Mouse (Mus musculus): ENCODE measurements around the gene AU018091.
"Not testable (repeated sequence)": the region's sequence is repeated elsewhere in the genome, so short reads cannot be mapped to it uniquely, and the experiment has no call there.

Gene AU018091

DNA sequence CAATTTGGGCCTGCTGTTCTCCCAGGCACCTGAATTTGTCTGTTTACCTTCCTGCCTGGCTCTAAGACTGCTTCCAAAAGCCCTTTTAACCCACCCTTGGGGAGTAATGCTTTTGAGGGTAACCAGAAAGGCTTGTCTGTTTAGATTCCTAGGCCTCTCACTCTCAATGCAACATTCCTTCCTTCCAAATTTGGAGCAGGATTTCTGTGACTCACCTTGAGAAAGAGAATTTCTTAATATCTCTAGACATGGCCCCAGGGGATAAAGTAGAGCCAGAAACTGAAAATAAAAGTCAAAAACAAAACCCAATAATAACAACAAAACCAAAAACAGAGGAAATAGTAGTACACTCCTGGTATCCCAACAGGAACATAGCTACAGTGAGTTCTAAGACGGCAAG, 707 bp downstream of the AU018091 start:
- DNase-seq (ENCODE audit: low read depth, low spot score): peak; percentile 16

DNA sequence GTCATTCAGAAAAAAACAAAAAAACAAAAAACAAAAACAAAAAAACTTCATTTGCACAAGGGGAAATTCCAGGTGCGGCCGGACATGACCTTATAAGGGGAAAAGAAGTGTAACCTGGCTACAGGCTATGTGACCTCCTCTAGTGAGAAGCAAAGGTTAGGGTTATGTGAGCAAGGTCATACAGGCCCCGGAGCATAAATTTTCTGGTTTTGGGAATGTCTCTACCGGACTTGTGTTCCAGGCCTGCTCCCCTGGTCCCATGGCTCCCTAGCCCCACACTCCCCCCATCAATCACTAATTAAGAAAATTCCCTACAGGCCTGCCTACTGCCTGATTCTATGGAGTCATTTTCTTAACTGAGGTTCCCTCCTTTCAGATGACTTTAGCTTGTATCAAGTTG, 2.7 kb downstream of the AU018091 start:
- DNase-seq (ENCODE audit: low read depth, low spot score): peak; percentile 57

DNA sequence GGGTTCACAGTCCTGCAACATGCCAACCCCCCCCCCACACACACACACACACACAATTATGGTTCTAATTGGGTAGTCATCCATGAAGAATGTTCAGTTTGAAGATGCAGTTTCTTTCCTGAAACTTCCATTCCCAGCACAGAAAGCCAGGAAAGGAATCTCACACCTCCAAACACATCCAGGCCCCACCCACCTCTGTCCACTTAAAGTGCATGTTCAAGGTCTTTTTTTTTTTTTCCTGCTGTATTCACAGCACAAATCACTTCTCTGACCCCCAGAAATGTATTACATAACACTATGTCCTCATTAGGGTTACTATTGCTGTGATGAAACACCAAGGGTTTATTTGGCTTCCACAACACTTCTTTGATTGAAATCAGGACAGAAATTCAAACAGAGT, 4.0 kb downstream of the AU018091 start:
- DNase-seq (ENCODE audit: low read depth, low spot score): peak; percentile 72

DNA sequence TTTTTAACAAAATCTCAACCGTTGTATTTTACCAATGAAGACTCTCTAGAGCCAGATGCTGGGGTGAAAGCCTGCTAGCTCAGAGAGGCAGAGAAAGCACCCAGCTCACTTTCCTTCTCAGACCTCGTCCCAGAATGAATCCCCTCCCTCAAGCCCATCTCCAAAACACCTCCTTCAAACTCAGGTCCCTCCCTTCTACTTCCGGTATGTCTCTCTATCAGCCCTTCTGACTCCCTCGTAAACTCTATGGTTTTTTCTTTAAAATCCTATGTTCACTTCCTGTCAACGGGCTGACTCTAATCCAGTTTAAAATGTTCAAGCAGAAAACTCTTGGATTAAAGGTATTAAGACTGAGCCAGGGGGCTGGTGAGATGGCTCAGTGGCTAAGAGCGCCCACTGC, 4.6 kb downstream of the AU018091 start:
- peak; percentile 85 for DNase-seq (ENCODE audit: low read depth, low spot score)

DNA sequence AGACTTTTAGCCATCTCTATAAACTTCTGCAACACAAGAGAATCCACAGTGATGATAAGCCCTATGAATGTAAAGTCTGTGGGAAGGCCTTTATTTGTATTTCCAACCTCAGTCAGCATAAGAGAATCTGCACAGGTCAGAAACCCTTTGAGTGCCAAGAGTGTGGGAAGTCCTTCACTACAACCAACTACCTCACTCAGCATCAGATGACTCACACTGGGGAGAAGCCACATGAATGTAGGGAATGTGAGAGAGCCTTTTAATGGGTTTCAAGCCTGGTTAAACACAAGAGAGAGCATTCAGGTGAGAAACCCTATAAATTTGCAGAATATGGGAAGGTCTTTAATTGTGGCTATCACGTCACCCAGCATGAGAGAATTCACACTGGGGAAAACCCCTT, 18.6 kb downstream of the AU018091 start:
- no peak for DNase-seq (ENCODE audit: low read depth, low spot score)

DNA sequence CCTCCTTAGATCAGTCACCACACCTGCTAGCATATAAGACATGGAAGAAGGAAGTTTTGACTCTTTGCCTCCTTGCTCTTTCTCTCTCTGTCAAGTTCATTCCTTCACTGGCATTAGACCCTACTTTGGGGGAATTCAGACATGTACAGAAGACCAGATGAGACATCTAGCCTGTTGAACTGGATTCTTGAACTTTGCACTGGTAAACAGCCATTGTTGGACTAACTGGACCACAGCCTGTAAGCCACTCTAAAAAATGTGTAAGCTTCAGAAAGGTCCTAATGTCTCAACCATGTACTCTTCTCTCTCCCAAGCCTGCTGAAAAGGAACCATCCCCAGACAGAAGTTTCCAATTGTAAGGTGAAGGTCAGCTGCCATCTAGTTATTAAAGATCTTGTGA, 22.9 kb downstream of the AU018091 start:
- no peak for DNase-seq (ENCODE audit: low read depth, low spot score)

DNA sequence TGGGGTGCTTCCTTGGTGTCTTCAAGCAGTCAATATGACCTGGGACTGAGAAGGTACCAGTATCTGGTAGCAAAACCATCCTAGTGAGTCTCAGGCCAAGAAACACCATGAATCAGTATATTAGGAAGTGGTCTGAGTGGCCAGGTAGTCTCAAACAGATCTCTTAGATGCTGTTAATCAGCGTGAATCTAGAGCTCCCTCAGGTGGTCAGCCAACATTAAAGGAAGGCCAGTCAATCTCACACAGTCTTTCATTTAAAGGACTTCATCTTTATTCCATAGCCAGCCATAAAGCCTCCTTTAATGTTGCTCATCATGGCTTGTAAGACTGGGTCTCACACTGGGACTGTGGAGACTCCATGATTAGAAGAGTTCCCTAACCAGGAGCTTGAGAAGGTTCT, 25.7 kb downstream of the AU018091 start:
- peak; percentile 35 for DNase-seq (ENCODE audit: low read depth, low spot score)

DNA sequence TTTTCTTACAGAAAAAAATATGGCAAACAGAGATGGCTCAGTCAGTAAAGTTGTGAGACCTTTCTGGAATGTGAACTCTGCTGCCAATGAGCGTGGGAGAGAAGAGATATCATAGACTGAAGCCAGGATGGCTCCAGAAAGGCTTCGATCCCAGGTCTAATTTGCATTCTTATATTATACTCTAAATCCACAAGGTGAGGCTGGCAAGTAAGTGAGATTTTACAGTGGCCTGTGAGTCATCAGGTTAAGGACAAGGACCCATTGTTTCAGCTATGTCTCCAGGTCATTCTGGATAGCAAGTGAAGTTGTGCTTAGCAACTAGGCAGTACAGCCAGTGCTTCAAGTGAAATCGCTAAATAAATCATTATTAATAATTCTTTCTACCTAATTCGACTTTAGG, 33.4 kb downstream of the AU018091 start:
- no peak for DNase-seq (ENCODE audit: low read depth, low spot score)

DNA sequence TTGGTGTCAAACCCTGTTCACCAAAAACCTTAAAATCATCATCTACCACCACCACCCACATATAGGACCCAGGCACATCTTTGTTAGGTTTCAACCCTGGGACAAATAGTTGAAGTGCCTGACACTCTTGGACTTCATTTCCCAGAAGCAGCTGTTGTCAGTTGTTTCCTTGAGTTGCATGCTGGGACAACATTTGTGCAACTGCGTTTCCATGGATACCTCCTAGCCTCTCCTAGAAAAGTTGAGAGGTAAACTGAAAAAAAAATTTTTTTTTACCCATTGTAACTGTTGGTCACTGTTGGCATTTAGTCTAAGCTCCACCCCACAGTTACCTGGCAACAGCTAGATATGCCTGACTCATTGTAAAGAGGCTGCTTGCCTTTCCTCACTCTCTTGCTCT, 34.3 kb downstream of the AU018091 start:
- DNase-seq (ENCODE audit: low read depth, low spot score): peak; percentile 59

DNA sequence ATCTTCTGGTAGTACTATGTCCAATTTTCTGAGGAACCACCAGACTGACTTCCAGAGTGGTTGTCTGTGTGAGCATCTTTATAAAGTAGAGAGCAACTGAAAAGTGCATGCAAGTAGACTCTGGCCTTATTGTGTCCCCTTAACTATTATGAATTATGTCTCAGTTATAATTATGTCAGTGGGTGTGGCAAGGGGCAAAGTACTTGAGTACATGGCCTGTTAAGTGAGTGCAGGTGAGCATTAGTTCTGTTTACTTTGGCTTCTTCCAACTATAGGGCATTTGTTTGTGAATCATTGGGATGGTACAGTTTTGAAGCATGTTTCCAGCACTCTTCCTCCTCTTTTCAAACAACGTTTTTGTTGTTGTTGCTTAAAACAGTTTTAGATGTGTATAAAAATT, 38.7 kb downstream of the AU018091 start:
- no peak for DNase-seq (ENCODE audit: low read depth, low spot score)

DNA sequence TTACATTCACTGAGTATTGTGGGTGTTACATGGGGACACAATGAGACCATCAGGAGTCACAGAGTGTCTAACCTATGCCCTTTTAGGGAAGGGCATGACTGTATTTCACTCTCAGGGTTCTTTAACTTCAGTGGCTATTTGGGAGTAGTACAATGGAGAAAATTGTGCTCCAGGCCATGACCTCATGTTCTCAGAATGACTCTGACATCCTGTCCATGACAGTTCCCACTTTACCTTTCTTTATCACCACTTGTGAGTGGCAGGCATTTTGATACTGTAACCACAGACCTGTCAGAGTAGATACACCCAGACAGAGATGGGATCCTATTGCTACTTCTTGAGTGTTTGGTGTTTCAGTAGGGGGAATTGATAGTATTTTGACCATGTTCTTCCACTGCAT, 40.4 kb downstream of the AU018091 start:
- not testable (repeated sequence) for DNase-seq (ENCODE audit: low read depth, low spot score)

DNA sequence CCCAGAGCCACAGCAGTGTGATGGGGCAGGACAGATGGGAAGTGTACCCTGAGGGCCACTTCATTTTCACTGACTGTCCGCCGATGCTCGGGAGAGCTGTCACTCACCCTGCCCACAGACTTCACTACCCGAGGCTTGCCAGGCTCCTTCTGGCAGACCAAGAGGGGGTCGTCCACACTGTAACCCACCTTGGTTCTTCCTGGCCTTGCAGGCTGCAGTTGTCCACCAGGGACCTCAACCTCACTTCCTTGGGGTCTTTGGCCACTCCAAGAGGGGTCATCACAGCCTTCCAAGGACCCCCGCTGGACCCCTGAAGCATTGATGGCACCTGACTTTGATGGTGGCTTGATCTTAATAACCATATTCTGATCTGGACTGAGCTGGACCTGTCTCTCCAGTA, 57.8 kb downstream of the AU018091 start:
- DNase-seq (ENCODE audit: low read depth, low spot score): not testable (repeated sequence)

DNA sequence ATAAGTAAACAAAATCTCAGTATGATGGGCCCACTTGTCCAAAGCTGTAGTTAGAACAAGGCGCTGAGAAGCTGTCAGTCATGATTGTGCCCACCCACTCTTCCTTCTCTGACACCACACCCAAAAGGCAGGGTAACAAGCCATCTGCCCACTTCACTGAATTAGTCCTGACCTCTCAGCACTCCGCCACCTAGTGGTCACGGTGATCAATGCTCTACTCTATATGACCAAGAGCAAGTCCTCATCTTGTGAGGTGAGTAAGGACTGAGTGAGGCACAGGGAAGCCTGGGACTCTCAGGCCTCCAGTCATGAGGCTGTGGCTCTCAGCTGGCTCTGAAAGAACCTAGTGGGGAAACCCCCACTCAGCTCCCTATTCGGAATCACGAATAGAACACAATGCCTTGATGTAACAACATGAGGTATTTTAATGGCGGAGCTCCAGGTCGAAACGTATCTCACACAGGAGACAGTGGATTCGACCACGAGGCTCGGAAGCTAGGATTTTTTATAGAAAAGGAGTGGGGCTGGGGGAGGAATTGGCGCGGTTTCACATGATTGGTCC, 62.4 kb downstream of the AU018091 start:
- peak; percentile 65 for DNase-seq (ENCODE audit: low read depth, low spot score)
